In genomic region chr2:164126533-164126955, GRCm38 (mm10) we compare ENCODE assay signal across 9 mouse cellular contexts. TPM values are rescaled to one million over a fixed set of nuclear protein-coding genes. Genes with fewer than 3 reads are reported as not detected.
DNase-seq lines count a peak whose midpoint lies in the region; ATAC-seq lines count a peak whose summit lies in the region.
"Had no signal": no experiment of that assay in that cellular context is flagged by ENCODE, and none has a peak within 500 bp of the region (broad histone marks: within the 10 kb centered on the region; RNA-seq: fewer than 3 reads in every experiment).

No protein-coding gene starts in this region.

- no peak overlapping the region for H3K9ac ChIP-seq in intestine, embryonic 15.5 days

- 0 out of 2 replicates have a peak, but pooled peaks cover 3% of the 10 kb centered on the region for H3K36me3 ChIP-seq in intestine, embryonic 15.5 days

- H3K27me3 ChIP-seq in intestine, embryonic 15.5 days (replicated peaks): no peaks in the 10 kb centered on the region

- 66% methylated on average over 13 of the region's 13 CpGs for WGBS in intestine, embryonic 15.5 days

- no peaks in the 10 kb centered on the region for H3K9me3 ChIP-seq in intestine, embryonic 15.5 days

- H3K4me3 ChIP-seq in intestine, embryonic 15.5 days (replicated peaks): no peak overlapping the region
- H3K4me3 ChIP-seq: myocyte had no signal

- ATAC-seq in intestine, embryonic 15.5 days: no peak

- peak; percentile 31 for DNase-seq in adrenal gland, postnatal 14 days
- DNase-seq in adrenal gland, postnatal 25 days: no peak
- peak; percentile 26 for DNase-seq in ovary, postnatal 36 days (ENCODE audit: low spot score)
- no peak for DNase-seq in ovary, postnatal 10 days (ENCODE audit: low spot score)
- DNase-seq in frontal cortex, postnatal 14 days (ENCODE audit: low spot score in 2 of 2): peak; percentile 42 to 44
- DNase-seq in left cerebral cortex, adult 9 months (ENCODE audit: low spot score in 2 of 2): peak; percentile 31 to 83
- DNase-seq in right cerebral cortex, postnatal 14 days: peak; percentile 69

- H3K4me2 ChIP-seq in intestine, embryonic 15.5 days (replicated peaks): no peak overlapping the region

- H3K4me1 ChIP-seq in intestine, embryonic 15.5 days (replicated peaks): no peaks in the 10 kb centered on the region

- H3K27ac ChIP-seq in intestine, embryonic 15.5 days: no peak overlapping the region

RNA-seq across cellular contexts. Expression of gene Kcns1, which starts 44.4 kb away (rescaled TPM):
- total RNA-seq in adrenal gland, postnatal 14 days (2021): not detected in 2 replicates
- not detected in 2 replicates for total RNA-seq in adrenal gland, postnatal 25 days (2021)
- 0.15 and 0.29 TPM in 2 replicates for polyA plus RNA-seq in intestine, embryonic 15.5 days (2015; fragmentation: Nextera tagmentation; extraction: Ambion mirVana)
- polyA plus RNA-seq: myocyte had no signal

RNA-seq across cellular contexts. Expression of gene Tomm34, which starts 55.6 kb away (rescaled TPM):
- total RNA-seq in adrenal gland, postnatal 14 days (2021): 28.9 and 32.2 TPM in 2 replicates
- 44.3 and 46.8 TPM in 2 replicates for total RNA-seq in adrenal gland, postnatal 25 days (2021)
- 52.8 and 55.4 TPM in 2 replicates for polyA plus RNA-seq in intestine, embryonic 15.5 days (2015; fragmentation: Nextera tagmentation; extraction: Ambion mirVana)

RNA-seq across cellular contexts. Expression of gene Wfdc5, which starts 56.0 kb away (rescaled TPM):
- total RNA-seq in adrenal gland, postnatal 14 days (2021): not detected in 2 replicates
- not detected in 2 replicates for total RNA-seq in adrenal gland, postnatal 25 days (2021)
- polyA plus RNA-seq in intestine, embryonic 15.5 days (2015; fragmentation: Nextera tagmentation; extraction: Ambion mirVana): not detected in 2 replicates
- polyA plus RNA-seq: myocyte had no signal

RNA-seq across cellular contexts. Expression of gene Stk4, which starts 56.4 kb away (rescaled TPM):
- 28.6 and 36.1 TPM in 2 replicates for total RNA-seq in adrenal gland, postnatal 14 days (2021)
- 34.7 and 42.5 TPM in 2 replicates for total RNA-seq in adrenal gland, postnatal 25 days (2021)
- 18.0 and 19.9 TPM in 2 replicates for polyA plus RNA-seq in intestine, embryonic 15.5 days (2015; fragmentation: Nextera tagmentation; extraction: Ambion mirVana)

Comparison
In these comparisons a context has a peak if more than half of its experiments do, and no peak if none do; other contexts are left out.
1. DNase-seq: peak in adrenal gland, postnatal 14 days (single experiment), ovary, postnatal 36 days (single experiment), frontal cortex, postnatal 14 days (2 of 2), left cerebral cortex, adult 9 months (2 of 2) and right cerebral cortex, postnatal 14 days (single experiment); none in adrenal gland, postnatal 25 days (single experiment) and ovary, postnatal 10 days (single experiment).